Mouse (Mus musculus): ENCODE measurements around the gene Mip. TPM values are rescaled to one million over a fixed set of nuclear protein-coding genes. Genes with fewer than 3 reads are reported as not detected.

Mip gene
- polyA plus RNA-seq, 1 experiment, result 0.19 TPM

DNA sequence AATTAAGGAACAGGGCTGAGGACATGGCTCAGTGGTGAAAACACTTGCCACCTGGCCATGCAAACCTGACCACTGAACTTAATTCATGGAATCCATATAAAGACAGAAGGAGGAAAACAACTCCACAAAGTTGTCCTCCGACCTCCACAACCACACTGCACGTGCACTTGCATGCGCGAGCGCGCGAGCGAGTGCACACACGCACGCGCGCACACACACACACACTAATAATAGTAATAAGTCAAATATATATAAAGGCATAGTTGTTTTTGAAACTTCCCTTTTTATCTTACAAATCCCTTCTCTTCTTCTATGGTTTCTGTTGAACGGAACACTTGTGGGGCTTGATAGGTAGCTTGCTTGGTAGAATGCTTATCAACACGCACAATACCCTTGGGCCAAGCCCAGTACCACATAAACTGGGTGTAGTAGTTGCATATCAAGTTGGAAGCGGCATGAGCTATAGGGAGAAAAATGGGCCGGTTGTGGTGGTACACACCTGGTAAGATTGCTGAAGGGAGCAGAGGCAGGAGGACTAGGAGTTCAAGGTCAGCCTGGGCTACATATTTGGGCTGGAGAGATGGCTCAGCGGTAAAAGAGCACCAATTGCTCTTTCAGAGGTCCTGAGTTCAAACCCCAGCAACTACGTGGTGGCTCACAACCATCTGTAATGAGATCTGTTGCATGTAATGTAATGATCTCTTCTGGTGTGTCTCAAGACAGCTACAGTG, 7.1 kb upstream of the Mip start:
- 96% methylated on average over 18 of the region's 18 CpGs for WGBS
- Histone ChIP-seq H3K27ac (ENCODE audit: control insufficient read depth, insufficient read depth, low read length) (no peak overlapping the region), H3K36me3 (ENCODE audit: control insufficient read depth, insufficient read depth, low read length) (no peaks in the 10 kb centered on the region), H3K4me3 (ENCODE audit: control insufficient read depth, insufficient read depth, low read length) (no peak overlapping the region), H3K27me3 (ENCODE audit: control insufficient read depth, insufficient read depth, low read length) (no peaks in the 10 kb centered on the region), H3K4me1 (replicated peaks; ENCODE audit: control insufficient read depth, insufficient read depth, low read length) (peaks cover 4% of the 10 kb centered on the region)
- DNase-seq, result no peak
- no peak for TF ChIP-seq POLR2A (IDR thresholded peaks at IDR 0.05; ENCODE audit: control insufficient read depth, extremely low read depth, insufficient read depth, low read length, poor library complexity)
- TF ChIP-seq CTCF (IDR thresholded peaks at IDR 0.05; ENCODE audit: borderline replicate concordance, control insufficient read depth, extremely low read depth, insufficient read depth, low read length, poor library complexity), result no peak

DNA sequence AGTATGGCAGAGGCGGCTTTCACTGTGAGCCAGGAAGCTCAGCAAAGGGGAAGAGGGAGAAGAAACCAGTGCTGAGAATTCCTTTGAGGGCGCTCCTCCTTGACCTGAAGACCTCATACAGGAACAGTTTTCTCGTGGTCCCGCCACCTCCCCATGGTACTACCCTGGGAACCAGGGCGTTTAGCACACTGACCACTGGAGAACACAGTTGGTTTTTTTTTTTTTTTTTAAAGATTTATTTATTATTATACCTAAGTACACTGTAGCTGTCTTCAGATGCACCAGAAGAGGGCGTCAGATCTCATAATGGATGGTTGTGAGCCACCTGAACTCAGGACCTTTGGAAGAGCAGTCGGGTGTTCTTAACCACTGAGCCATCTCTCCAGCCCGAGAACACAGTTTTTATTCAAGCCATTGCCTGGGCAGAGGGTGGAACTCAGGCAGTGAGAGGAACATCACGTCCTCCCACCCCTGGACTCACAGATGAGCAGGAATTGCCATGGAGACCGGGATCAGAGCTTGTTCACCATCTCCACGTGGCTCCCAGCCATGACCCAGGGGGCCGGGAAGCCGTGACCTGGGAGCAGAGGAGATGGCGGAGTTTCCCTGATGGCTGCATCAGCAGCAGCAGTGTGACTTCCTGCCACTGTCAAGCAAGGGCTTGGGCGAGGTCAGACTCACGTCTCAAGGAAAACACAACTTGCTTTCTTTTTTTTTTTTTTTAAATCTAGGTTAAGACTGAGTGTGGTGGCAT, 3.9 kb upstream of the Mip start:
- Histone ChIP-seq H3K4me1 (replicated peaks; ENCODE audit: control insufficient read depth, insufficient read depth, low read length) (peaks cover 4% of the 10 kb centered on the region), H3K27me3 (ENCODE audit: control insufficient read depth, insufficient read depth, low read length) (no peaks in the 10 kb centered on the region), H3K27ac (ENCODE audit: control insufficient read depth, insufficient read depth, low read length) (no peak overlapping the region), H3K36me3 (ENCODE audit: control insufficient read depth, insufficient read depth, low read length) (no peaks in the 10 kb centered on the region), H3K4me3 (ENCODE audit: control insufficient read depth, insufficient read depth, low read length) (no peak overlapping the region)
- DNase-seq, result no peak
- TF ChIP-seq CTCF (IDR thresholded peaks at IDR 0.05; ENCODE audit: borderline replicate concordance, control insufficient read depth, extremely low read depth, insufficient read depth, low read length, poor library complexity) (no peak), POLR2A (IDR thresholded peaks at IDR 0.05; ENCODE audit: control insufficient read depth, extremely low read depth, insufficient read depth, low read length, poor library complexity) (no peak)
- whole genome bisulfite sequencing, result 73% methylated on average over 16 of the region's 16 CpGs

DNA sequence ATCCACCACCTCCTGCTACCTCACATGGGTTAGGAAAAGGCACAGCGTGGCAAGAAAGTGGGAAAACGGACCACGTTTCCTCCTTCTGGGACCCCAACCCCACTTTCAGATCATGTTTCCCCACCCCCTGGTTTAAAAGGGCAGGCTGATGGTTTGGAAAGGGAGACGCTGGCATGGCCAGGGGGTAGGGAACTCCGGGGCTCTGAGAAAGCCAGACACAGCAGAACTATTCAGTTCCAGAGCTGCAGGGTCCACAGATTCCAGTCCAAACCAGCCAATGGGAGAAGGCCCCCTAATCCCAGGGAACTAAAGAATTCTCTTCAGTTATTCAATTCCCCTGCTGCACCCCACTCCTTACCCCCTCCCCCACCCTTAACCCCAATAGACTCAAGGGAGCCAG, 574 bp upstream of the Mip start:
- TF ChIP-seq POLR2A (IDR thresholded peaks at IDR 0.05; ENCODE audit: control insufficient read depth, extremely low read depth, insufficient read depth, low read length, poor library complexity), result no peak
- no peak for TF ChIP-seq CTCF (IDR thresholded peaks at IDR 0.05; ENCODE audit: borderline replicate concordance, control insufficient read depth, extremely low read depth, insufficient read depth, low read length, poor library complexity)
- WGBS, result 91% methylated on average over 5 of the region's 5 CpGs
- Histone ChIP-seq H3K27me3 (ENCODE audit: control insufficient read depth, insufficient read depth, low read length) (no peaks in the 10 kb centered on the region), H3K4me3 (ENCODE audit: control insufficient read depth, insufficient read depth, low read length) (no peak overlapping the region), H3K27ac (ENCODE audit: control insufficient read depth, insufficient read depth, low read length) (no peak overlapping the region), H3K4me1 (replicated peaks; ENCODE audit: control insufficient read depth, insufficient read depth, low read length) (peaks cover 13% of the 10 kb centered on the region), H3K36me3 (ENCODE audit: control insufficient read depth, insufficient read depth, low read length) (no peaks in the 10 kb centered on the region)
- no peak for DNase-seq

DNA sequence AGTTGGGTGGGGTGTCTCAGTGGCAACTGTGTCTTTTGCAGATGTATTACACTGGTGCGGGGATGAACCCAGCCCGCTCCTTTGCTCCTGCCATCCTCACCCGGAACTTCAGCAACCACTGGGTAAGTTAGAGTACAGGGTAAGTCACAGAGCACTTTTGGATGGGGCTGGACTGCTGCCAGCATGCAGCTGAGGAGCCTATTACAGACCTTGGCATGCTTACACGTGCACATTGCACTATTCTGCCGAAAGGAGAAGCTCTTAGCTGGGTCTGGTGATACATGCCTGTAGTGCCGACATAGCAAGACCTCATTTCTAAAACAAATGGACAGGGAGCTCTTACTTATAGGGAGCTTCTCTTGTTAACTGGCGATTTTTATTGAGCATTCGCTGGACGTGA, 2.0 kb downstream of the Mip start:
- H3K4me1 ChIP-seq (replicated peaks; ENCODE audit: control insufficient read depth, insufficient read depth, low read length), result peaks cover 21% of the 10 kb centered on the region
- TF ChIP-seq POLR2A (IDR thresholded peaks at IDR 0.05; ENCODE audit: control insufficient read depth, extremely low read depth, insufficient read depth, low read length, poor library complexity) (no peak), CTCF (IDR thresholded peaks at IDR 0.05; ENCODE audit: borderline replicate concordance, control insufficient read depth, extremely low read depth, insufficient read depth, low read length, poor library complexity) (no peak)

DNA sequence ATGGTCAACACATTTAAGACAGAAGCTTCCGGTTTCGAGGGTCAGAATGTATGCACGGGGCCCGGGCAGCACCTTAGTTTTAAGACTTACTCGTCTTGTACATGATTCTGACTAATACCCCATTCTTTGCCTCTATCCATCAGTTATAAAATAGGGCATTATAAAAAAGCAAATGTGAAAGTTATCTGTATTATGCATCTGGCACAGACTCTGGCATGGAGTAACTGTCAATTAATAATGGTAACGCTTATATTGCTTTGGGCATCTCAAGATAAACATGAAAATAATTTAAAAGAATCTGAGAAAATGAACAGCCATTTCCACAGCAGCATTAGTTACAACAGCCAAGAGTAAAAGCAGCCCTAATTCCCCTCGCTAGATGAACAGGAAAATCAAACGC, 2.4 kb downstream of the Mip start:
- peaks cover 23% of the 10 kb centered on the region for H3K4me1 ChIP-seq (replicated peaks; ENCODE audit: control insufficient read depth, insufficient read depth, low read length)
- no peaks in the 10 kb centered on the region for H3K27me3 ChIP-seq (ENCODE audit: control insufficient read depth, insufficient read depth, low read length)
- no peak for DNase-seq
- H3K4me3 ChIP-seq (ENCODE audit: control insufficient read depth, insufficient read depth, low read length), result no peak overlapping the region
- WGBS, result 97% methylated on average over 8 of the region's 8 CpGs
- no peak for TF ChIP-seq POLR2A (IDR thresholded peaks at IDR 0.05; ENCODE audit: control insufficient read depth, extremely low read depth, insufficient read depth, low read length, poor library complexity)
- TF ChIP-seq CTCF (IDR thresholded peaks at IDR 0.05; ENCODE audit: borderline replicate concordance, control insufficient read depth, extremely low read depth, insufficient read depth, low read length, poor library complexity), result no peak
- H3K36me3 ChIP-seq (ENCODE audit: control insufficient read depth, insufficient read depth, low read length), result no peaks in the 10 kb centered on the region
- no peak overlapping the region for H3K27ac ChIP-seq (ENCODE audit: control insufficient read depth, insufficient read depth, low read length)

More for the DNA sequence above, 2.0 kb downstream of the Mip start:
- H3K4me3 ChIP-seq (ENCODE audit: control insufficient read depth, insufficient read depth, low read length), result no peak overlapping the region
- no peak for DNase-seq
- no peaks in the 10 kb centered on the region for H3K27me3 ChIP-seq (ENCODE audit: control insufficient read depth, insufficient read depth, low read length)
- WGBS, result 91% methylated on average over 9 of the region's 9 CpGs
- no peaks in the 10 kb centered on the region for H3K36me3 ChIP-seq (ENCODE audit: control insufficient read depth, insufficient read depth, low read length)
- no peak overlapping the region for H3K27ac ChIP-seq (ENCODE audit: control insufficient read depth, insufficient read depth, low read length)

DNA sequence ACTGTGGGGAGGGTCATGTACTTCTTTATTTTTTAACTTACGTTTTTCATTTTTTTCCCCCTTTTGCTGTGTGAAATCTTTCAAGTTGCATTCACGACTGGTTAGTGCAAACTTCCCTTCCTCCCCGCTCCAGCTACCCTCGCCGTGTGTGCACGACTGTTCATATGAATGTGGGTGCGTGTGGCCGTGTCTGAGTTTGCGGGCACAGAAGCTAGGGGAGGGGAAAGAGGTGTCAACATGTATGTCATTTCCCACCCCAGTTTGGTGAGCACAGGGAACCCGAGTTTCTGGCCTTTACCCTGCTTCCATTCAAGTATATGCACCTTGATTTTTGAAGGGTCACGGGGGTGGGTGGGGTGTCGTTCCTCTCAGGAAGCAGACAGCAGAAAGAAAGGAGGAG, 4.9 kb downstream of the Mip start:
- H3K4me1 ChIP-seq (replicated peaks; ENCODE audit: control insufficient read depth, insufficient read depth, low read length), result peaks cover 24% of the 10 kb centered on the region
- H3K27me3 ChIP-seq (ENCODE audit: control insufficient read depth, insufficient read depth, low read length), result no peaks in the 10 kb centered on the region
- H3K4me3 ChIP-seq (ENCODE audit: control insufficient read depth, insufficient read depth, low read length), result no peak overlapping the region
- H3K36me3 ChIP-seq (ENCODE audit: control insufficient read depth, insufficient read depth, low read length), result no peaks in the 10 kb centered on the region
- peak; percentile 7 for DNase-seq
- TF ChIP-seq POLR2A (IDR thresholded peaks at IDR 0.05; ENCODE audit: control insufficient read depth, extremely low read depth, insufficient read depth, low read length, poor library complexity) (no peak), CTCF (IDR thresholded peaks at IDR 0.05; ENCODE audit: borderline replicate concordance, control insufficient read depth, extremely low read depth, insufficient read depth, low read length, poor library complexity) (no peak)
- H3K27ac ChIP-seq (ENCODE audit: control insufficient read depth, insufficient read depth, low read length), result peak overlapping the region; percentile 91
- WGBS, result 27% methylated on average over 12 of the region's 12 CpGs
